Mouse (Mus musculus): ENCODE results near the gene Gm14137. TPM values are rescaled to one million over a fixed set of nuclear protein-coding genes. Genes with fewer than 3 reads are reported as not detected.

Gm14137 gene
- total RNA-seq, 2 experiments from 2014 or later, result not detected

GRCm38 (mm10) chr2:119172446-119172845, 1.9 kb upstream of the Gm14137 start:
- no peak for DNase-seq (ENCODE audit: low spot score in 2 of 2)

- peak in 1 of 2 experiments; percentile 44 for DNase-seq (ENCODE audit: low spot score in 2 of 2)
Observed at GRCm38 (mm10) chr2:119172862-119173576, 1.3 kb upstream of the Gm14137 start.

GRCm38 (mm10) chr2:119174866-119175265, 557 bp downstream of the Gm14137 start:
- DNase-seq (ENCODE audit: low spot score in 2 of 2), result no peak

- no peak for DNase-seq (ENCODE audit: low spot score in 2 of 2)
Observed at GRCm38 (mm10) chr2:119175614-119176013, 1.3 kb downstream of the Gm14137 start.

- no peak for DNase-seq (ENCODE audit: low spot score in 2 of 2)
Observed at GRCm38 (mm10) chr2:119176761-119177160, 2.5 kb downstream of the Gm14137 start.

GRCm38 (mm10) chr2:119177384-119177939, 3.2 kb downstream of the Gm14137 start:
- DNase-seq (ENCODE audit: low spot score in 2 of 2), result no peak

- DNase-seq (ENCODE audit: low spot score in 2 of 2), result no peak
Observed at GRCm38 (mm10) chr2:119182914-119183313, 8.6 kb downstream of the Gm14137 start.

- peak; percentile 80 to 85 for DNase-seq (ENCODE audit: low spot score in 2 of 2)
Observed at GRCm38 (mm10) chr2:119189029-119189710, 14.9 kb downstream of the Gm14137 start.

- no peak for DNase-seq (ENCODE audit: low spot score in 2 of 2)
Observed at GRCm38 (mm10) chr2:119190969-119191368, 16.7 kb downstream of the Gm14137 start.

GRCm38 (mm10) chr2:119194140-119194539, 19.8 kb downstream of the Gm14137 start:
- DNase-seq (ENCODE audit: low spot score in 2 of 2), result no peak

GRCm38 (mm10) chr2:119196316-119197108, 22.2 kb downstream of the Gm14137 start:
- DNase-seq (ENCODE audit: low spot score in 2 of 2), result no peak

GRCm38 (mm10) chr2:119197493-119197892, 23.2 kb downstream of the Gm14137 start:
- DNase-seq (ENCODE audit: low spot score in 2 of 2), result no peak

- no peak for DNase-seq (ENCODE audit: low spot score in 2 of 2)
Observed at GRCm38 (mm10) chr2:119198049-119198448, 23.7 kb downstream of the Gm14137 start.

GRCm38 (mm10) chr2:119198934-119199333, 24.6 kb downstream of the Gm14137 start:
- no peak for DNase-seq (ENCODE audit: low spot score in 2 of 2)

- no peak for DNase-seq (ENCODE audit: low spot score in 2 of 2)
Observed at GRCm38 (mm10) chr2:119202914-119203453, 28.7 kb downstream of the Gm14137 start.

GRCm38 (mm10) chr2:119203871-119204460, 29.7 kb downstream of the Gm14137 start:
- DNase-seq (ENCODE audit: low spot score in 2 of 2), result no peak

GRCm38 (mm10) chr2:119207961-119208343, 33.6 kb downstream of the Gm14137 start:
- DNase-seq (ENCODE audit: low spot score in 2 of 2), result no peak

GRCm38 (mm10) chr2:119208344-119209175, 34.3 kb downstream of the Gm14137 start, which contains the start of the genes Zfyve19 and Dnajc17:
TSS of gene Zfyve19 (plus strand) at chr2:119208617.
TSS of gene Dnajc17 (minus strand) at chr2:119208795.
- DNase-seq (ENCODE audit: low spot score in 2 of 2), result peak; percentile 93 to 98

GRCm38 (mm10) chr2:119209176-119209507, 34.8 kb downstream of the Gm14137 start:
- no peak for DNase-seq (ENCODE audit: low spot score in 2 of 2)

Data from layer of hippocampus, postnatal 14 days (tissue).